Mouse (Mus musculus) gastrocnemius, postnatal 10 days (tissue): ENCODE measurements at regions not wholly inside any gene's neighbourhood (a gene's known extent, or its start where the extent isn't known, plus 50 kb on each side); places are given as distances from the start of the nearest gene placed in this dataset.

ENCODE experiments used
- DNase-seq: peaks from one replicate; pipeline ENCODE4 v3.0.0; 2021; ENCODE audit warnings: mixed read lengths

GRCm38 (mm10) chr7:34493892-34494291 is 100.8 kb upstream of the Lsm14a start:
- DNase-seq, result no peak

- DNase-seq, result peak; percentile 13
Observed at GRCm38 (mm10) chr7:34484908-34485598, 91.9 kb upstream of the Lsm14a start.

GRCm38 (mm10) chr7:34483368-34483767 is 90.3 kb upstream of the Lsm14a start:
- no peak for DNase-seq

GRCm38 (mm10) chr7:34480771-34481170 is 87.7 kb upstream of the Lsm14a start:
- no peak for DNase-seq

- DNase-seq, result no peak
Observed at GRCm38 (mm10) chr7:34471003-34471402, 77.9 kb upstream of the Lsm14a start.

- DNase-seq, result peak; percentile 19
Observed at GRCm38 (mm10) chr7:34462069-34462468, 69.0 kb upstream of the Lsm14a start.

GRCm38 (mm10) chr7:34459834-34460495 is 66.8 kb upstream of the Lsm14a start:
- no peak for DNase-seq

GRCm38 (mm10) chr7:34458851-34459250 is 65.7 kb upstream of the Lsm14a start:
- DNase-seq, result no peak

- no peak for DNase-seq
Observed at GRCm38 (mm10) chr7:34448364-34448763, 55.2 kb upstream of the Lsm14a start.

- no peak for DNase-seq
Observed at GRCm38 (mm10) chr7:34444263-34444662, 51.1 kb upstream of the Lsm14a start.
